8 mouse cellular contexts compared by ENCODE assay signal in the genomic region with DNA sequence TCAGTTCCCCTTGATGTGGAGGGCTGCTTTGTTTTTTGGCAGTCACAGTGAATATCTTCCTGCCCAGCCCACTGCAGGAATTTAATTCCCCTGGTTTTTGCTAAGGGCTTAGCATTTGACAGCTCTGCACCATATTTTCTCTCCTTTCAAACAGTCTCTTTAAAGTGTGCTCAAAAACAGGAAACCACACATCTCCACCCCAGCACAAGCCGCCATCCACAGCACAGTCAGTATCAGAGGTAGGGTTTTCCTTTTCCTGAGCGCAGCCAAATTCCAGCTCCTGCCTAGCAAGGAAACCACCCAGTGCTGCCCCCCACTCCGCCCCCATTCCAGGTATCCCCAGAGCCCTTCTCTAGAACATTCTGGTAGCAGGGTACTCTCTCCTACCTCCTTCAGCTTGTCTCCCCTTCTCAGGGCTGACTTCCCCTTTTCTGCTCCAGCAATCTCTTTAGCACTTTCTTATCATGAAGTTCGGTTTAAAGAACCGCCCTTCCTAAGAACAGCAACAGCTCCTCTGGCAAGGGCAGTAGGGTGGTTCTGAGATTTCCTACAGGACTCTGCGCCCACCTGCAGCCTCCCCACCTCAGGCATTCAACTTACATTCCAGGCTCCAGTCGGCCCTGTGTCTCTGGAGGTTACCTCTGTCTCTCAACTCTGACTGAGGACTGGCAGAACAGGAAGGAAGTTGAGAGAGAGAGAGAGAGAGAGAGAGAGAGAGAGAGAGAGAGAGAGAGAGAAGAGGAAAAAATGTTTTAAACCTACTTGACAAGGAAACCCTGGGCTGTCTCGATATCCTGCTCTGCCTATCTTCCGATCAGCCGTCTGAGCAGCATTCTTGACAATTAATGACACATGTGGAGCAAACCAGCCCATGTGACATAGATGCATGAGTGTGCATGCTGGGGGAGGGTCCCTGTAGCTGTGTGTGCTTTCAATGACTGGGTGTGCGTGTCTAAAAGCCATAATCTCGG. TPM values are rescaled to one million over a fixed set of nuclear protein-coding genes. Genes with fewer than 3 reads are reported as not detected.
A peak's percentile ranks its signal among the peaks of the same experiment; 100 is the strongest.
DNase-seq lines count a peak whose midpoint lies in the region; ATAC-seq and TF ChIP-seq lines count a peak whose summit lies in the region.

A gene (minus strand): TSS at position 849 of the 971 bp plus-strand sequence.

- peak; percentile 74 for ATAC-seq in lung, embryonic 16.5 days (ENCODE audit: low read depth)

- peak within 1 kb of the TSS; percentile 54 for H3K4me3 ChIP-seq in brown adipose tissue, adult 24 weeks (ENCODE audit: insufficient read depth, low read depth, low read length)
- H3K4me3 ChIP-seq in heart, embryonic 10.5 days: peak within 1 kb of the TSS; percentile 45
- peak within 1 kb of the TSS; percentile 31 for H3K4me3 ChIP-seq in lung, embryonic 16.5 days (ENCODE audit: low read length)
- H3K4me3 ChIP-seq in spleen, adult 2 months (ENCODE audit: extremely low read depth, insufficient read depth, insufficient read length): peak within 1 kb of the TSS; percentile 90

- WGBS in heart, embryonic 10.5 days: 29% methylated on average over 12 of the region's 12 CpGs
- 16% methylated on average over 12 of the region's 12 CpGs for WGBS in lung, embryonic 16.5 days
- 3% methylated on average over 12 of the region's 12 CpGs for WGBS in spleen, adult 2 months

- DNase-seq in urinary bladder, adult 2 months (ENCODE audit: low spot score): no peak
- no peak for DNase-seq in urinary bladder, postnatal 4 days (ENCODE audit: low spot score in 2 of 2)
- no peak for DNase-seq in heart, embryonic 10.5 days (ENCODE audit: low spot score)
- DNase-seq in kidney, adult 9 months: peak; percentile 55
- peak; percentile 48 to 61 for DNase-seq in spleen, adult 2 months (ENCODE audit: low read depth in 1 of 2, low spot score in 2 of 2)
- no peak for DNase-seq in testis, postnatal 14 days (ENCODE audit: low spot score)

- no peaks in the 10 kb centered on the region for H3K36me3 ChIP-seq in heart, embryonic 10.5 days
- no peaks in the 10 kb centered on the region for H3K36me3 ChIP-seq in lung, embryonic 16.5 days (ENCODE audit: control insufficient read depth, insufficient read depth, low read length)
- peaks cover 2% of the 10 kb centered on the region; the same call in 1 of the 2 replicates for H3K36me3 ChIP-seq in spleen, adult 2 months (ENCODE audit: control insufficient read depth, insufficient read depth, low read length)

- TF ChIP-seq CTCF in spleen, adult 2 months (IDR thresholded peaks at IDR 0.05; ENCODE audit: extremely low read depth, insufficient read depth, insufficient read length, insufficient replicate concordance): no peak

- H3K4me2 ChIP-seq in lung, embryonic 16.5 days (ENCODE audit: low read depth, low read length): peak within 1 kb of the TSS; percentile 39

- H3K9ac ChIP-seq in lung, embryonic 16.5 days (ENCODE audit: low read length): peak within 1 kb of the TSS; percentile 50

- no peaks in the 10 kb centered on the region for H3K9me3 ChIP-seq in heart, embryonic 10.5 days
- H3K9me3 ChIP-seq in lung, embryonic 16.5 days (ENCODE audit: control insufficient read depth, low read length): no peaks in the 10 kb centered on the region

- peaks cover 2% of the 10 kb centered on the region; the same call in 1 of the 2 replicates for H3K4me1 ChIP-seq in brown adipose tissue, adult 24 weeks (ENCODE audit: control insufficient read depth, insufficient read depth, insufficient read length, low read length)
- peaks cover 36% of the 10 kb centered on the region for H3K4me1 ChIP-seq in heart, embryonic 10.5 days
- peaks cover 20% of the 10 kb centered on the region for H3K4me1 ChIP-seq in lung, embryonic 16.5 days (replicated peaks; ENCODE audit: control insufficient read depth, insufficient read depth, low read length)
- H3K4me1 ChIP-seq in spleen, adult 2 months (ENCODE audit: control insufficient read depth, insufficient read depth, insufficient read length): peaks cover 19% of the 10 kb centered on the region; the same call in 1 of the 2 replicates

- peak within 1 kb of the TSS; percentile 93 for H3K27ac ChIP-seq in brown adipose tissue, adult 24 weeks (replicated peaks; ENCODE audit: low read depth, low read length)
- peak within 1 kb of the TSS; percentile 85 for H3K27ac ChIP-seq in heart, embryonic 10.5 days
- peak within 1 kb of the TSS; percentile 94 for H3K27ac ChIP-seq in lung, embryonic 16.5 days (ENCODE audit: low read length)
- peak within 1 kb of the TSS; percentile 100 for H3K27ac ChIP-seq in spleen, adult 2 months (ENCODE audit: insufficient read depth, low read length)

- H3K27me3 ChIP-seq in heart, embryonic 10.5 days (ENCODE audit: insufficient read depth, poor library complexity, severe bottlenecking): no peaks in the 10 kb centered on the region
- H3K27me3 ChIP-seq in lung, embryonic 16.5 days (ENCODE audit: control insufficient read depth, insufficient read depth, low read depth, low read length): no peaks in the 10 kb centered on the region
- no peaks in the 10 kb centered on the region for H3K27me3 ChIP-seq in spleen, adult 2 months (ENCODE audit: control insufficient read depth, insufficient read depth, low read length)

- TF ChIP-seq POLR2A in spleen, adult 2 months (IDR thresholded peaks at IDR 0.05; ENCODE audit: low read depth, low read length): peak; percentile 53

RNA-seq across cellular contexts. Expression of the gene that starts here (rescaled TPM):
- polyA plus RNA-seq in urinary bladder, adult 2 months (2012; rRNA removed): 141 and 144 TPM in 2 replicates
- 26.5 and 27.0 TPM in 2 replicates for polyA plus RNA-seq in brown adipose tissue, adult 24 weeks (2012; ENCODE audit: insufficient read depth, insufficient read length, missing spikeins)
- 105 and 111 TPM in 2 replicates for polyA plus RNA-seq in heart, embryonic 10.5 days (2016; fragmentation: Nextera tagmentation; extraction: Ambion mirVana)
- 85.2 and 98.2 TPM in 2 replicates for polyA plus RNA-seq in lung, embryonic 16.5 days (2015; fragmentation: Nextera tagmentation; extraction: Ambion mirVana)
- polyA plus RNA-seq in spleen, adult 2 months (2012; rRNA removed): 361 and 386 TPM in 2 replicates

Comparison
In these comparisons a context has a peak if more than half of its experiments do, and no peak if none do; other contexts are left out.
1. DNase-seq: peak in kidney, adult 9 months (single experiment) and spleen, adult 2 months (2 of 2); none in urinary bladder, adult 2 months (single experiment), urinary bladder, postnatal 4 days (0 of 2), heart, embryonic 10.5 days (single experiment) and testis, postnatal 14 days (single experiment).
2. H3K4me3 ChIP-seq: peak in every context shown above with its lines; median percentile 90 in spleen, adult 2 months; 54 in brown adipose tissue, adult 24 weeks; 45 in heart, embryonic 10.5 days; 31 in lung, embryonic 16.5 days.
3. Peak in every context shown above with its lines, with median percentiles within 50 percentile points of each other: H3K27ac ChIP-seq.